Mouse (Mus musculus) left cerebral cortex, adult 2 months (tissue): ENCODE data around the gene Kcnj5. TPM values are rescaled to one million over a fixed set of nuclear protein-coding genes. Genes with fewer than 3 reads are reported as not detected.
A peak's percentile ranks its signal among the peaks of the same experiment; 100 is the strongest.

Source experiments
- DNase-seq, 2 experiments: peaks; one replicate each; pipeline ENCODE4 v3.0.0; 2021 to 2022; ENCODE audit warnings: low spot score in 2 of 2, mixed read lengths in 1 of 2; ENCODE audit errors: extremely low spot score in 1 of 2
- H3K27ac ChIP-seq: fragments of 200-600 bp; 2 replicates; pipeline ENCODE4 v1.8.1; 2022
- H3K4me3 ChIP-seq: fragments of 200-600 bp; 2 replicates; pipeline ENCODE4 v1.8.1; 2022
- CTCF ChIP-seq: fragments of 200-600 bp; IDR thresholded peaks from 2 replicates; pipeline ENCODE4 v1.8.1; 2022; ENCODE audit warnings: antibody characterized with exemption, mild to moderate bottlenecking, moderate library complexity
- intact Hi-C: fragments of 180-260 bp; cut with DNase I; formaldehyde crosslinking; loops from one replicate; pipeline ENCODE4 v1.15.1; 2025
- total RNA-seq, 2 experiments: library from RNA; stranded (reverse); gene quantifications; 2 replicates each; pipeline ENCODE4 v1.2.3; 2021

Gene Kcnj5
- total RNA-seq, 2 experiments from 2014 or later, result 0.45 to 0.47 TPM

- no peak overlapping the region for H3K27ac ChIP-seq
- H3K4me3 ChIP-seq, result no peak overlapping the region
- intact Hi-C loops, result no loop called here
- no peak for DNase-seq
- no peak for TF ChIP-seq CTCF
Measured at GRCm38 (mm10) chr9:32314071-32314470, 30.1 kb downstream of the Kcnj5 start.

GRCm38 (mm10) chr9:32312208-32312607 is 31.9 kb downstream of the Kcnj5 start:
- intact Hi-C loops, result no loop called here
- no peak for DNase-seq
- Histone ChIP-seq H3K4me3 (no peak overlapping the region), H3K27ac (no peak overlapping the region)
- no peak for TF ChIP-seq CTCF

GRCm38 (mm10) chr9:32311786-32312185 is 32.4 kb downstream of the Kcnj5 start:
- intact Hi-C loops, result no loop called here
- no peak overlapping the region for H3K27ac ChIP-seq
- no peak for DNase-seq

GRCm38 (mm10) chr9:32302501-32303150 is 41.5 kb downstream of the Kcnj5 start:
- Histone ChIP-seq H3K4me3 (no peak overlapping the region), H3K27ac (no peak overlapping the region)
- no peak for TF ChIP-seq CTCF
- intact Hi-C loops, result no loop called here
- DNase-seq, result no peak

More at GRCm38 (mm10) chr9:32311786-32312185, 32.4 kb downstream of the Kcnj5 start:
- no peak overlapping the region for H3K4me3 ChIP-seq
- TF ChIP-seq CTCF, result no peak

- intact Hi-C loops, result no loop called here
- DNase-seq, result no peak
- H3K27ac ChIP-seq, result no peak overlapping the region
- no peak for TF ChIP-seq CTCF
- no peak overlapping the region for H3K4me3 ChIP-seq
Measured at GRCm38 (mm10) chr9:32295061-32295800, 48.9 kb downstream of the Kcnj5 start.

GRCm38 (mm10) chr9:32292686-32293085 is 51.5 kb downstream of the Kcnj5 start:
- Histone ChIP-seq H3K27ac (no peak overlapping the region), H3K4me3 (no peak overlapping the region)
- no peak for TF ChIP-seq CTCF
- DNase-seq, result no peak
- intact Hi-C loops, result no loop called here

- TF ChIP-seq CTCF, result no peak
- Histone ChIP-seq H3K27ac (no peak overlapping the region), H3K4me3 (no peak overlapping the region)
- no peak for DNase-seq
- intact Hi-C loops, result no loop called here
Measured at GRCm38 (mm10) chr9:32291618-32292017, 52.5 kb downstream of the Kcnj5 start.

GRCm38 (mm10) chr9:32283591-32283990 is 60.6 kb downstream of the Kcnj5 start:
- no peak overlapping the region for H3K4me3 ChIP-seq
- intact Hi-C loops, result no loop called here
- DNase-seq, result no peak
- H3K27ac ChIP-seq, result no peak overlapping the region
- TF ChIP-seq CTCF, result no peak

GRCm38 (mm10) chr9:32280456-32280855 is 63.7 kb downstream of the Kcnj5 start:
- no peak for DNase-seq
- H3K4me3 ChIP-seq, result no peak overlapping the region
- no peak overlapping the region for H3K27ac ChIP-seq
- TF ChIP-seq CTCF, result no peak
- intact Hi-C loops, result no loop called here

GRCm38 (mm10) chr9:32279789-32280188 is 64.4 kb downstream of the Kcnj5 start:
- no peak for TF ChIP-seq CTCF
- no peak for DNase-seq
- Histone ChIP-seq H3K4me3 (no peak overlapping the region), H3K27ac (no peak overlapping the region)
- intact Hi-C loops, result loop anchor here (10.0 kb wide), 1 partner anchor 285 kb away; no protein-coding TSS in a partner anchor

GRCm38 (mm10) chr9:32278052-32278451 is 66.1 kb downstream of the Kcnj5 start:
- Histone ChIP-seq H3K4me3 (no peak overlapping the region), H3K27ac (no peak overlapping the region)
- intact Hi-C loops, result loop anchor here (10.0 kb wide), 1 partner anchor 287 kb away; no protein-coding TSS in a partner anchor
- no peak for TF ChIP-seq CTCF
- DNase-seq, result no peak

- TF ChIP-seq CTCF, result peak; percentile 89
- intact Hi-C loops, result loop anchor here (1.0 to 10.0 kb wide), 4 partner anchors 78 to 975 kb away; no protein-coding TSS in a partner anchor
- H3K4me3 ChIP-seq, result no peak overlapping the region
- peak; percentile 60 for DNase-seq
- no peak overlapping the region for H3K27ac ChIP-seq
Measured at GRCm38 (mm10) chr9:32271896-32272444, 72.2 kb downstream of the Kcnj5 start.

Other genes starting within 250 kb of the Kcnj5 start
- 100 to 1,000 TPM; 450 to 496 TPM for gene Arhgap32, start 228.2 kb downstream of the Kcnj5 start, total RNA-seq
- gene Kcnj1, start 28.1 kb upstream of the Kcnj5 start, total RNA-seq, result not detected
- 1 to 10 TPM; 3.5 to 5.9 TPM for gene Fli1, start 198.5 kb upstream of the Kcnj5 start, total RNA-seq